Mouse (Mus musculus) ES-Bruce4 (cell line): ENCODE results near the gene Sgca.

Experiments
- CTCF ChIP-seq: IDR thresholded peaks from one replicate; pipeline ENCODE4 v1.8.1; 2011; ENCODE audit warnings: low read depth, low read length
- EP300 ChIP-seq: IDR thresholded peaks from 2 replicates; pipeline ENCODE4 v1.6.1; 2011; ENCODE audit warnings: low read depth, low read length; ENCODE audit not compliant: insufficient read depth
- POLR2A ChIP-seq: IDR thresholded peaks from one replicate; pipeline ENCODE4 v1.8.1; 2011; ENCODE audit warnings: low read length; ENCODE audit not compliant: insufficient read depth

DNA sequence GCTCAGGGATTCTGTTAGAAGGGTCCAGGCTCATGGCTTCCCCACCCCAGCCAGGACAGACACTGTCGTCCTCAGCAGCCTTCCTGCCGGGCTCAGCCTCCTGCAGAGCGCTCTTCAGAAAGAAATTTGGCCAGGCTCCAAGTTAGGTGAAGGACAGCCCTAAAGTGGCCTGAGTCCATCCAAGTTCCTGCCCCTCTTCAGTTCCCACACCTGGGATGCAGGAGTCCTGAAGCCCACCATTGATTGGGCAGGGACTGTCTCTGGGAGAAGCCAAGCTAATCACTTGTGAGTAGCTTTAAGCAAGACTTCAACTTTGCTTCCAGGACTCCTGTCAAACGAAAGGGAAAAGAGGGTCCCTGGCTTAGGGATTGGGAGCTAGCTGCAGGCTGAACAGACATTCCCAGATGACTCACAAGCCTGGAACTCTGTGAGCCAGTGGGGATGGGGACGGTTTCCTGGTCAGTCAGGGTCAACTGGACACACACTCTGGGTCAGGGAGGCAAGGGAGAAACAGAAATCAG, 48.3 kb downstream of the Sgca start:
- TF ChIP-seq POLR2A (no peak), CTCF (no peak), EP300 (no peak)
